Mouse (Mus musculus) left cerebral cortex, postnatal 36 days (tissue): Measurements from ENCODE around the gene Cd200r3. TPM values are rescaled to one million over a fixed set of nuclear protein-coding genes. Genes with fewer than 3 reads are reported as not detected.

Source experiments
- DNase-seq, 2 experiments: peaks; one replicate each; pipeline ENCODE4 v3.0.0; 2021 to 2022; ENCODE audit warnings: low spot score in 2 of 2, mixed read lengths in 1 of 2
- intact Hi-C: fragments of 180-260 bp; cut with DNase I; formaldehyde crosslinking; loops from one replicate; pipeline ENCODE4 v1.15.1; 2025
- total RNA-seq, 2 experiments: library from RNA; stranded (reverse); gene quantifications; 2 replicates each; pipeline ENCODE4 v1.2.3; 2021

Gene Cd200r3
- total RNA-seq, 2 experiments from 2014 or later: not detected

GRCm38 (mm10) chr16:45025321-45025720, 81.8 kb downstream of the Cd200r3 start:
- DNase-seq: no peak
- intact Hi-C loops: loop anchor here (5.0 kb wide), 1 partner anchor 258 kb away; the partner anchor contains the start of gene Cd200r1

GRCm38 (mm10) chr16:45029080-45029479, 85.6 kb downstream of the Cd200r3 start:
- intact Hi-C loops: loop anchor here (5.0 kb wide), 1 partner anchor 262 kb away; the partner anchor contains the start of gene Cd200r1
- no peak for DNase-seq

- intact Hi-C loops: loop anchor here (5.0 kb wide), 1 partner anchor 262 kb away; the partner anchor contains the start of gene Cd200r1
- no peak for DNase-seq
Observed at GRCm38 (mm10) chr16:45029493-45029892, 86.0 kb downstream of the Cd200r3 start.

- no peak for DNase-seq
- intact Hi-C loops: no loop called here
Observed at GRCm38 (mm10) chr16:45030127-45030526, 86.6 kb downstream of the Cd200r3 start.

GRCm38 (mm10) chr16:45030796-45031195, 87.3 kb downstream of the Cd200r3 start:
- intact Hi-C loops: no loop called here
- DNase-seq: no peak

Other genes starting within 250 kb of the Cd200r3 start
- gene Nepro, start 219.4 kb upstream of the Cd200r3 start, total RNA-seq: 1 to 10 TPM; 4.0 to 5.4 TPM
- 10 to 100 TPM; 23.6 to 28.7 TPM for gene Gtpbp8, start 197.3 kb upstream of the Cd200r3 start, total RNA-seq
- gene Cd200r1, start 177.9 kb upstream of the Cd200r3 start, total RNA-seq: under 1 TPM; 0.52 to 0.59 TPM
- gene Cd200r4, start 131.9 kb upstream of the Cd200r3 start, total RNA-seq: under 1 TPM in 1 of 2 experiments, not detected in 1; 0.29 TPM
- gene Cd200r2, start 76.6 kb upstream of the Cd200r3 start, total RNA-seq: not detected
- 1 to 10 TPM; 7.4 to 7.9 TPM for gene Ccdc80, start 149.7 kb downstream of the Cd200r3 start, total RNA-seq
- gene Slc35a5, start 215.0 kb downstream of the Cd200r3 start, total RNA-seq: 10 to 100 TPM; 46.7 to 49.8 TPM
- 10 to 100 TPM; 40.0 to 43.6 TPM for gene Atg3, start 215.1 kb downstream of the Cd200r3 start, total RNA-seq